ENCODE assay signal across 17 mouse cellular contexts in the genomic region with DNA sequence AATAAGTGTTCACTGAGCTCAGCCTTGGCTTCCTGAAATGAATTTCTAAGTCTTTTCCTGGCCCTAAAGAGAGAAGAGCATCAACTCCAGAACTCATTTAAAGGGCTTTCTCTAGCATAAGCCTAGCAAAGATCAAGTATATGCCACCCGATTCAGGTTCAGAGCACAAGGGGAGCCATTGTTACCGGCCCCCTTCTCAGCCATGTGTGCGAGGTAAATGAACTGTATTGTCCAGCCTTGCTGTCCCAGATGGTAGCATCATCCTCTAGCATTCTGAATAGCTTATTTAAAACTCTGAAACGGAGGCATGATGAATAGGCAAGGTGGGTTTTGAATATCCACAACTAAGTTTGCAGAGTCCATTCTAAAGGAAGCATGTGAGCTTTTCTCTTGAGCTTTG.
DNase-seq lines count a peak whose midpoint lies in the region; ATAC-seq and TF ChIP-seq lines count a peak whose summit lies in the region.
"Had no signal": no experiment of that assay in that cellular context is flagged by ENCODE, and none has a peak within 500 bp of the region (broad histone marks: within the 10 kb centered on the region; RNA-seq: fewer than 3 reads in every experiment).

No protein-coding gene starts in this region.

- no peak for TF ChIP-seq CTCF in midbrain, postnatal 0 days (IDR thresholded peaks at IDR 0.05)

- no peaks in the 10 kb centered on the region for H3K9me3 ChIP-seq in hindbrain, embryonic 11.5 days (ENCODE audit: control insufficient read depth, low read length)
- H3K9me3 ChIP-seq in hindbrain, embryonic 14.5 days (ENCODE audit: control insufficient read depth, low read length), result no peaks in the 10 kb centered on the region
- no peaks in the 10 kb centered on the region for H3K9me3 ChIP-seq in midbrain, embryonic 13.5 days
- H3K9me3 ChIP-seq in midbrain, postnatal 0 days (ENCODE audit: low read length), result no peaks in the 10 kb centered on the region
- H3K9me3 ChIP-seq in midbrain, embryonic 15.5 days, result no peaks in the 10 kb centered on the region
- H3K9me3 ChIP-seq: forebrain, embryonic 15.5 days; heart, embryonic 13.5 days; hindbrain, embryonic 13.5 days had no signal

- 48% methylated on average over 4 of the region's 4 CpGs for WGBS in hindbrain, embryonic 11.5 days
- 29% methylated on average over 4 of the region's 4 CpGs for WGBS in hindbrain, embryonic 14.5 days
- 31% methylated on average over 4 of the region's 4 CpGs for WGBS in midbrain, embryonic 13.5 days
- WGBS in midbrain, postnatal 0 days, result 55% methylated on average over 4 of the region's 4 CpGs
- 49% methylated on average over 4 of the region's 4 CpGs for WGBS in midbrain, embryonic 15.5 days

- DNase-seq in hindbrain, embryonic 11.5 days (ENCODE audit: low spot score), result peak; percentile 40
- DNase-seq in hindbrain, embryonic 14.5 days (ENCODE audit: low spot score), result no peak
- DNase-seq in midbrain, postnatal 0 days (ENCODE audit: low spot score), result no peak
- DNase-seq in layer of hippocampus, adult 9-11 months, result no peak
- DNase-seq: adrenal gland, adult 8-10 months; adrenal gland, postnatal 36 days; cerebellum, adult 11 months; cerebellum, adult 8-10 months; cerebellum, postnatal 14 days; gastrocnemius, postnatal 36 days; heart, adult 11 months; heart, postnatal 36 days had no signal

- no peak overlapping the region for H3K27ac ChIP-seq in hindbrain, embryonic 11.5 days (ENCODE audit: low read depth, low read length)
- H3K27ac ChIP-seq in hindbrain, embryonic 14.5 days, result no peak overlapping the region
- H3K27ac ChIP-seq in midbrain, embryonic 13.5 days, result peak overlapping the region; percentile 67; the same call in 1 of the 2 replicates
- H3K27ac ChIP-seq in midbrain, postnatal 0 days (ENCODE audit: low read depth, low read length), result no peak overlapping the region
- H3K27ac ChIP-seq in midbrain, embryonic 15.5 days, result 0 out of 2 replicates have a peak overlapping the region, but pooled peaks have one; percentile 70
- H3K27ac ChIP-seq: forebrain, embryonic 15.5 days; heart, embryonic 13.5 days; hindbrain, embryonic 13.5 days had no signal

- H3K4me3 ChIP-seq in hindbrain, embryonic 11.5 days (ENCODE audit: low read depth, low read length), result no peak overlapping the region
- no peak overlapping the region for H3K4me3 ChIP-seq in hindbrain, embryonic 14.5 days (replicated peaks; ENCODE audit: low read length)
- H3K4me3 ChIP-seq in midbrain, embryonic 13.5 days (replicated peaks), result no peak overlapping the region
- H3K4me3 ChIP-seq in midbrain, postnatal 0 days (ENCODE audit: low read depth, low read length), result no peak overlapping the region
- no peak overlapping the region for H3K4me3 ChIP-seq in midbrain, embryonic 15.5 days
- H3K4me3 ChIP-seq: forebrain, embryonic 15.5 days; heart, embryonic 13.5 days; hindbrain, embryonic 13.5 days had no signal

- no peak overlapping the region for H3K4me2 ChIP-seq in hindbrain, embryonic 11.5 days (replicated peaks; ENCODE audit: low read depth, low read length)
- H3K4me2 ChIP-seq in hindbrain, embryonic 14.5 days (replicated peaks), result no peak overlapping the region
- no peak overlapping the region for H3K4me2 ChIP-seq in midbrain, embryonic 13.5 days (replicated peaks)
- no peak overlapping the region for H3K4me2 ChIP-seq in midbrain, postnatal 0 days (ENCODE audit: low read depth, low read length, poor library complexity, severe bottlenecking)
- no peak overlapping the region for H3K4me2 ChIP-seq in midbrain, embryonic 15.5 days
- H3K4me2 ChIP-seq: forebrain, embryonic 15.5 days; heart, embryonic 13.5 days; hindbrain, embryonic 13.5 days had no signal

- no peaks in the 10 kb centered on the region for H3K27me3 ChIP-seq in hindbrain, embryonic 11.5 days (ENCODE audit: control insufficient read depth, insufficient read depth, low read length)
- no peaks in the 10 kb centered on the region for H3K27me3 ChIP-seq in hindbrain, embryonic 14.5 days (ENCODE audit: control insufficient read depth, insufficient read depth, low read length)
- H3K27me3 ChIP-seq in midbrain, embryonic 13.5 days, result no peaks in the 10 kb centered on the region
- no peaks in the 10 kb centered on the region for H3K27me3 ChIP-seq in midbrain, postnatal 0 days (ENCODE audit: insufficient read depth, low read length)
- no peaks in the 10 kb centered on the region for H3K27me3 ChIP-seq in midbrain, embryonic 15.5 days (replicated peaks)
- H3K27me3 ChIP-seq: forebrain, embryonic 15.5 days; heart, embryonic 13.5 days had no signal

- no peak overlapping the region for H3K9ac ChIP-seq in hindbrain, embryonic 11.5 days (ENCODE audit: low read depth, low read length)
- no peak overlapping the region for H3K9ac ChIP-seq in hindbrain, embryonic 14.5 days
- H3K9ac ChIP-seq in midbrain, embryonic 13.5 days (replicated peaks), result no peak overlapping the region
- no peak overlapping the region for H3K9ac ChIP-seq in midbrain, postnatal 0 days (replicated peaks; ENCODE audit: low read length, poor library complexity, severe bottlenecking)
- H3K9ac ChIP-seq in midbrain, embryonic 15.5 days, result no peak overlapping the region
- H3K9ac ChIP-seq: forebrain, embryonic 15.5 days; heart, embryonic 13.5 days; hindbrain, embryonic 13.5 days had no signal

- no peak for ATAC-seq in hindbrain, embryonic 11.5 days (ENCODE audit: low FRiP score)
- no peak for ATAC-seq in hindbrain, embryonic 14.5 days (ENCODE audit: low FRiP score)
- no peak for ATAC-seq in midbrain, embryonic 13.5 days
- no peak for ATAC-seq in midbrain, postnatal 0 days (ENCODE audit: low FRiP score)
- ATAC-seq in midbrain, embryonic 15.5 days (replicated peaks), result no peak
- ATAC-seq: forebrain, embryonic 15.5 days had no signal

- no peaks in the 10 kb centered on the region for H3K36me3 ChIP-seq in hindbrain, embryonic 11.5 days (ENCODE audit: control insufficient read depth, insufficient read depth, low read length)
- 0 out of 2 replicates have a peak, but pooled peaks cover 5% of the 10 kb centered on the region for H3K36me3 ChIP-seq in hindbrain, embryonic 14.5 days (replicated peaks; ENCODE audit: control insufficient read depth, insufficient read depth)
- peaks cover 12% of the 10 kb centered on the region; the same call in 1 of the 2 replicates for H3K36me3 ChIP-seq in midbrain, embryonic 13.5 days
- 0 out of 2 replicates have a peak, but pooled peaks cover 4% of the 10 kb centered on the region for H3K36me3 ChIP-seq in midbrain, postnatal 0 days (ENCODE audit: insufficient read depth, low read length)
- no peaks in the 10 kb centered on the region for H3K36me3 ChIP-seq in midbrain, embryonic 15.5 days (replicated peaks)
- H3K36me3 ChIP-seq: forebrain, embryonic 15.5 days had no signal

- 0 out of 2 replicates have a peak, but pooled peaks cover 3% of the 10 kb centered on the region for H3K4me1 ChIP-seq in hindbrain, embryonic 11.5 days (replicated peaks; ENCODE audit: control insufficient read depth, insufficient read depth, low read length)
- no peaks in the 10 kb centered on the region for H3K4me1 ChIP-seq in hindbrain, embryonic 14.5 days (replicated peaks; ENCODE audit: control insufficient read depth, insufficient read depth, low read length)
- H3K4me1 ChIP-seq in midbrain, embryonic 13.5 days (replicated peaks), result peaks cover 63% of the 10 kb centered on the region
- 0 out of 2 replicates have a peak, but pooled peaks cover 4% of the 10 kb centered on the region for H3K4me1 ChIP-seq in midbrain, postnatal 0 days (ENCODE audit: insufficient read depth, low read length)
- H3K4me1 ChIP-seq in midbrain, embryonic 15.5 days, result peaks cover 31% of the 10 kb centered on the region

Comparison
In these comparisons a context has a peak if more than half of its experiments do, and no peak if none do; other contexts are left out.
1. H3K27ac ChIP-seq: peak in midbrain, embryonic 13.5 days (single experiment) and midbrain, embryonic 15.5 days (single experiment); none in hindbrain, embryonic 11.5 days (single experiment), hindbrain, embryonic 14.5 days (single experiment) and midbrain, postnatal 0 days (single experiment).